Mouse (Mus musculus): Measurements from ENCODE around the gene Stox1.

Gene Stox1

DNA sequence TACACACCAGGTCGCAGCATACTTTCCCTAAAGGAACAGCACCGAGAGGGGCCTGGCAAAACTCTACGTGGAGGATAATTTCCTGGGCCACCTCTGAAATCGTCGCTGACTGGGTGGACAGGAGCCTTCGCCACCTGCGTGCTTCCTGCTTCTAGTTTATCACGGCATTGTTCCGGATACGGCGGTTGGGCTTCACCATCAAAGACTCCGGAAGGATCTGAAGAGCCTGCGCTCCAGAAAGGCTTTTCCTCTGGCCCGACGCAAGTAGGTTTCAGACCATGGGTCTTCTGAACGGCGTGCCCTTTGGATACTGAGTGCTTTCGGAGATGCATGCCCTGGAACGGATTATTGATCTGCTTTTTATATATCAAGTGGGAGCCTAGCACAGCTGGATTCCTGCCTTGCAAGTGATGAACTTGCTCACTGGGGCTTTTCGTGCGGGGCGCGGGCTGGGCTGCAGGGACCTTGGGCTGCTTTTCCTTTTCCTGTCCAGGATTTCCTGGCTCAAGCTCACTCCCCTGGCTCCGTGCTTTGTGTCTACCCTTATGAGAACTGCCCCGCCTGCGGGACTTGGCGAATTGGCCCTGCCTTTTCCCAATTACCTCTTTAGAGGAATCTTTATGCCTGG lies 60.9 kb downstream of the Stox1 start:
- no peak for DNase-seq (ENCODE audit: low read depth, low spot score)

DNA sequence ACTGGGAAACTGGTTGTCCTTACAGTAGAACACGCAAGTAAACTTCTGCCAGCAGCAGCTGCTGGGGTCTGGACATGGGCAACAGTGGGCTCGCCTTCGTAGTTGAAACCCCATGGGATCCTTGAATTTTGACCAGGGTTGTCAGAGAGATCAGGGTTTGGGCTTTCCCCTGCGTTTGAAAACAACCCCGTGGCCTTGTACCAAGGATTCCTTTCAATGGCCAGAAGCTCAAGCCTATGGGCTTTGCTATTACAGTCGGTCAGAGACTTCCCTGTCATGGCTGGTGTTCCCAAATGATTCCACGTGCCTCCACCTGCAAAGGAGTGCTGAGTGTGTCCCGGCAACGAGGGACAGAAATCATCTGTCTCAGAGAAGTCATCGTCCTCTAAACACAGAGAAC lies 61.8 kb downstream of the Stox1 start:
- no peak for DNase-seq (ENCODE audit: low read depth, low spot score)

DNA sequence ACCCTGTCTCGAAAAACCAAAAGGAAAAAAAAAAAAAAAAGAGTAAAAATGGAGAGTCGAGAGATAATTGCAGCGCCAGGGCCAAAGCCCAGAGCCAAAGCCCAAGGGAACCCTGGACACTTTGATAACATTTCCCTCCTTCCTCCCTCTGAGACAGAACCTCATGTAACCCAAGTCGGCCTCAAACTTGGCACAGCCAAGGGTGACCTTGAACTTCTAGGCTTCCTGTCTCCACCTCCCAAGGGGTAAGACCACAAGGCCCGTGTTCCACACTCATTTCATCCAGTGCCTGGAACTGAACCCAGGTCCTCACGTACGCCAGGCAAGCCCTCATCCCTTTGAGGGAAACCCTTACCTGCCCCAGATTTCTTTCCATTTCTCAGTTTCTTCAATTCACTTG lies 69.2 kb downstream of the Stox1 start:
- DNase-seq (ENCODE audit: low read depth, low spot score): no peak

DNA sequence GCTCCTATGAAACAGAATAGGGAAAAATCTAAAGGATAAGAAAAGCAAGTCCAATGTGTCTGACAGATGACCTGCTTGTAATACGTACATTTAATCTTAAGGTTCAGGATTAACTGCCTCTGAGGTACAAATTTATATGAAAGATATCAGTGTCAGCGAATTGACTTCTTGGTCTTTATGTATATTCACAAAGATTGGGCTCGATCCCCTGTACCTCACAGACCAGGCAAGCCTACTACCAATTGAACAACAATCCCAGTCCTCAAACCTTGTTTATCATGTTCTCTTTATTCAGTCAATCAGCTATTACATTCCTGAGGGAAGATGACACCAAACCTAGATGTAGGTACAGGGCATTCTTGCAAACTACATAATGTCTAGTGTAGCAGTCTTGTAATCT lies 74.0 kb downstream of the Stox1 start:
- no peak for DNase-seq (ENCODE audit: low read depth, low spot score)

DNA sequence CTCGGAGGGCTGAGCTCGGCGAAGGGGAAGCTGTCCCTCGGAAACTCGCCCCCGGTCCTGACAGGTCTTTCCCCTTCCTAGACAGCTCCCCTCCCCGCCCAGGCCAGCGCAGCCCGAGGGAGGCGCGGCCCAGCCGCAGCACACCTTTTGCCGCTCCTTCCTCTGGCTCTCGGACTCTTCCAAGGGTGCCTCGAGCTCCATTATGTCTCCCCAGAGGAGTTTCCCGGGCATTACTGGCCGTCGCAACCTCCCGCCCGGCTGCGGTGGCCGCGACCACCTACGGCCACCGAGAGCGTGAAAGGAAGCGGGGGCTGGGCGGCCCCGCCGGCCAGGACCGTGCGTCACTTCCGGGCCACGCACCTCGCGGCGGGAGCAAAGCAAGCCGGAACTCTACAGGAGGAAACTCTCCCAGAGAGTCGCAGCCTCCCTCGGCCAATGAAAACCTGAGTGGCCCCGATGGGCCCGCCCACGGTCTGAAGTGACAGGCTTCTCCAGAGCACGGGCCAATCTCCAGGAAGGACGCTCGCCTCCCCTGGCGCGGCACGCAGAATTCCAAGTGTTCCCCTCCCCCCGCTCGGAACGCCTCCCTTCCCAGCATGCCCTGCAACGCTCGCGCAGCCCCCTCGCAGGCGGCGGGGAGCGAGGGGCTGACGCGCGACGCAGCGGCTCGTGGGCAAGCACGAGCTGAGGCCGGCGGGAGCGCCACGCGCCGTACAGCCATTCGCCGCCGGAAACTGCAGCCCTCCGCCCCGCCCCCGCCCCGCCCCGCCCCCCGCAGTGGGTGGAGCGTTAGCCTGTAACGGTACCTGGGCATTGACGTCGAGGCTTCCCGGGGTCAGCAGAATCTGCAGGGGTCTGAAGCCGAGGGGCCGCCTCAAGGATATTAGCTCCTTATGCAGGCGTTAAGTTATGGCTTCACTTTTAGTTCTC lies 74.8 kb downstream of the Stox1 start, which contains the start of gene Ddx50:
Gene Ddx50, minus strand, starts transcription at position 338 of the 930 bp plus-strand sequence.
- DNase-seq (ENCODE audit: low read depth, low spot score): peak; percentile 99

GRCm38 (mm10) chr10:62650358-62650782 lies 75.6 kb downstream of the Stox1 start:
- DNase-seq (ENCODE audit: low read depth, low spot score): peak; percentile 33
